Mouse (Mus musculus): ENCODE measurements at regions not wholly inside any gene's neighbourhood (a gene's known extent, or its start where the extent isn't known, plus 50 kb on each side); places are given as distances from the start of the nearest gene placed in this dataset.

GRCm38 (mm10) chr12:50929641-50930040, 280.7 kb upstream of the Prkd1 start:
- no peak for DNase-seq

DNA sequence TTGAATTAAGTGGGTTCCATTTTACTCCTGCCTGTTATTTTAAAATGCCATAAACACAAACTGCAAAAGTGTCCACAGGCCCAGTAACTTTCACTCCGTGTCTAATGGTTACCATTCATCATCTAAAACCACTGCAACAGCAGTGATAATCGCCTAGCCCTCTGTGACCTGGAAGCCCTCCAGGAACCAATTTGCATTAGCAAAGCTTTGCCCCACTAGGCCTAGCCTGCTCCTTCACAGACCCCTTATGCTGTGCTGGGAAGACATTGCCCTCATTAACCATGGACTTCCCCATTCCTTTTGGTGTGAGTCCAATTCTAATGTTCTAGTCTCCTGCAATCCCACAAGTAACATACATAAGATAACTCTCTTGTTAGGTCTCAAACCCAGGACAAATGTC, 277.3 kb upstream of the Prkd1 start:
- DNase-seq, result no peak

- no peak for DNase-seq
Measured at GRCm38 (mm10) chr12:50921739-50922138, 272.8 kb upstream of the Prkd1 start.

DNA sequence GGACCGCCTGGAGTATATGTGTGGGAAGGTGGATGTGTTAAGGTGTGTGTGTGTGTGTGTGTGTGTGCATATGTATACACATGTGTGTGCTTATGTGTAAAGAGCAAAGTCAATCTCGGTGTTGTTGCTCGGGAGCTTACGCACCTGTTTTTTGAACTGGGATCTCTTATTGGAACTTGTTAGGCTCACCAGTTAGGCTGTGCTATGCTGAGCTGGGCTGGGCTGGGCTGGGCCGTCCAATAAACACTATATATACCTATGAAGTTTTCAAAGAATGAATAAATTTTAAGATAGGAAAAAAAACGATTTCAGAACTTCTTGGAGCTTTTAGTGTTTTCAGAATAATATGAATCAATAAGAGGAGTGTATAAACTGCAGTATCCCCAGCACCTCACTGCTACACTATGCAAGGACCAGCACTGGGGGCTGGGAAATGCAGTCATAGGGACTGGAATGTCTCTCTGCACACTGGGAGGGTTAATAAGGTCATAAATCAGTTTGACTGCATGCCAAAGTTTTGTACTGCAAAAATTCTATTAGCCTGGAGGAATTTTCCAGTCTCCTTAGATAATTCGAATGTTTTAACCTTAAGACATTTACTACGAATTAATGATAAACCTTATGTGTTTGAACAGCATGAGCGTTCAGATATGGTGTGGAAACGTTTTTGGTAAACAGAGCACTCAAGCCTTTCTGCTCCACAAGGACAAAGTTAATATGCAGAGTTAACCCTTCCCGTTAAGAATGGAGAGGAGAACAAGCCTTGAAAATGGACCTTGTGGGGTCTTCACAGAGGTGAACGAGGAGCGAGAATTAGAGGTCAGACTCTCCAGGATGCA, 250.9 kb upstream of the Prkd1 start:
- no peak for DNase-seq

GRCm38 (mm10) chr12:50897606-50898166, 248.8 kb upstream of the Prkd1 start:
- no peak for DNase-seq

DNA sequence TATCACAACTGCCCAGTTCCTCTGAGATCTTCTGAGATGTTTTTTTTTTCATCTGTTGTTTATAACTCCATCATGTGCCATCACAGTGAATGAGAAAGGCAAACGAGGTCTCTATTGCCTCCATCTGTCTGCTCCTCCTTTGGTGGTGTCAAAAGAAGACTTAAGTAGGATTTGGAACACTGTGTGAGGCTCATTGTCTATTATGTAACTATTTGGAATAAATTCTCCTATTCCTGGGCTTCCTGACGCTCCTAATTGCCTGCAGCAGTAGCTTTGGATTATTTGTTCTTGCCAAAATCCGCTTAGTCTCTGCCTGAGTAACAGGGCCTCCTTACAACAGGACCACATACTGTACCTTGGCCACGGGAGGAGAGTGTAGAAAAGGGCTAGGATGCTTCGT, 244.7 kb upstream of the Prkd1 start:
- DNase-seq, result no peak

DNA sequence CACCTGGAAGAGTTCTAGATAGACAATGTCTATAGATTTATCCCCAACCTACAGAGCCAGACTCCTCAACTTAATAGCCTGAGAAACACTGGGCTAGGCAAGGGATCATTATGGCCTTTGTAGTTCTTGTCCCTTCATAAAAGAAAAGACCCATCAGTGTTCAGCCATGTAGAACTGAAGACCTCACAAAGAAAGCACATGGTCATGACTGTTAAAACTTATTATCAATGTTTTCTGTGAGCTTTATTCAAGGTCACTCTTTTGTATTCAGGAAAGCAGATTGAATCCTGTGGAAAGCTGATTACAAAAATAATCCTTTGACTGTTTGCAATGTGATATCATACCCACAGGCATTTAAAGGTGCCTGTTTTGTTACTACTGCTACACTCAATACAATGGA, 226.9 kb upstream of the Prkd1 start:
- DNase-seq, result no peak

DNA sequence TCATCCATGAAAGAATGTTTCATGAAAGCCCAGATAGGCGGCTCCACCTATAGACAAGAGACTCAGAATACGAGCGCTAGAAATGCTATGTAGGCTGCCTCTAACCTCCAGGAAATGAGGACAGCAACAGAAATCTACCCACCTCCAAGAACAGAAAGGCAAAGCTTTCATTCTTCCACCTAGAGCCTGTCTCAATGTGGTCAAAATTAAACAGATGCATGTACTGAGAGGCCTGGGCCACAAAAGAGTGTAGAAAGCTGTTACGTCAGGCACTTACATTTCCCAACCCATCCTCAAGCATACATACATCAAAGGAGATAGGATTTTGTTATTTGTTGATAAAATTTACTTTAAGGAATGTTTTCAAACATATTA, 225.1 kb upstream of the Prkd1 start:
- DNase-seq, result no peak

DNA sequence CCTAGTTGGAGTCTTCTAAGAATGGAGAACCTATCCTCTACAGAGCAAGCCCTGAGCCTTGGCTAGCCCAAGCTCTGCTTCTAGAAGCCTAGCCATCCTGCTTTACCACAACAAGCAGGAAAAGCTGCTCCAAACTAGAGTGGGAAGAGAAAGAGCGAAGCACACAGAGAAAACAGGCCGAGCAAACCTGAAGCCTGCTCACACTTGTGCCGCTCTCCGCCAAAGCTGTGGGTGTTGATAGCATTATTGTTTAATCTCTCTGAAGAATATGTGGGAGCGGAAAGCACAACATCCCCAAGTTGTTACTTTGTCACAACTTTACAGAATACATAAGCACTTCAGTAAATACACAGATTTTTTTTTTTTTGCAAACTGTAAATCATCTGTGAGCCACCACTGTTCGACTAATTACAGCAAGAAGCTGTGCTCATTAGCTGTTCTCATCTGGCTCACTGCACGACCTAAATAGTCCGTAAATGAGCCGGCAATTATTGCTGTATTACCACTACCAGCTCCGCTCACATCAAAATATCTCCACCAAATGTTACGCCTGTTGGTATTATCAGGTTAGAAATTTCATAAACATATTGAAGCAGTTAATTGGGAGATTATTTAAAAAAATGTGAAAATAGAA, 224.6 kb upstream of the Prkd1 start:
- no peak for DNase-seq

DNA sequence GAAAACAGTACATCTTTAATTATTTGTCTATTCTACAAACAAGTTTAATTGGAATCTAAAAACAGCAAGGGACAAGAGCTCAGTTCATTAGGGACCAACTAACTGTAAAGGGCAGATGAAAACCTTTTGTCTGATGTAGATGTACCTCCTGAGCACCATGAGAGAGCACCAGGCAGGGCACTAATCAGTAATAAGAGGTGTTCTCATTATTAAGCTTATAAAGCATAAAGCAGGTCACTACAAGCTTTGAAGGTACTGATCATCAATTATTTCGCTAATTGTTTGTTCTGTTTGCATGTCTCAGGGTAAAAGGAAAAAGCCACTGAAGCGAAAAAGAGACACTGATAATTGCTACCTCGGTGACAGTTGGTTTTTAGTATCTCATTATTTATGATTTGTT, 202.7 kb upstream of the Prkd1 start:
- no peak for DNase-seq

DNA sequence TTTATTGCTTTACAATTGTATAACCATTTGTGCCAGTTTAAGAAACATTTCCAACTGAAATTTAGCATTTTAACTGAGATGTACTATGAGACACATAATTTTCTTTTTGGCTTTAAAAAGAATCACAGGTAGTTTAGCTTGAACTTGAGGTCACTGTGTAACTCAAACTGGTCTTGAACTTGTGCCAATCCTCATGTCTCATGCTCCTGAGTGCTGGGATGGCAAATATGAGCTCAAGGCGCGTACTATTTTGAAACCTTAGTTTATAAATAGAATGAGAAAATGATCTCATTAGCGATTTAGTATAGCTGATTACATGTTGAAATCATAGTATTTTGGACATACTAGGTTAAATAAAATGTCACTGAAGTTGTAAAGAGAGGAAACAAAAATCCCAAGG, 199.1 kb upstream of the Prkd1 start:
- DNase-seq, result no peak

GRCm38 (mm10) chr12:50842744-50843143, 193.8 kb upstream of the Prkd1 start:
- DNase-seq, result no peak

GRCm38 (mm10) chr12:50839391-50839790, 190.5 kb upstream of the Prkd1 start:
- no peak for DNase-seq

- DNase-seq, result no peak
Measured at GRCm38 (mm10) chr12:50808731-50809281, 159.9 kb upstream of the Prkd1 start.

GRCm38 (mm10) chr12:50804391-50804790, 155.5 kb upstream of the Prkd1 start:
- no peak for DNase-seq

GRCm38 (mm10) chr12:50765156-50765940, 116.5 kb upstream of the Prkd1 start:
- no peak for DNase-seq

DNA sequence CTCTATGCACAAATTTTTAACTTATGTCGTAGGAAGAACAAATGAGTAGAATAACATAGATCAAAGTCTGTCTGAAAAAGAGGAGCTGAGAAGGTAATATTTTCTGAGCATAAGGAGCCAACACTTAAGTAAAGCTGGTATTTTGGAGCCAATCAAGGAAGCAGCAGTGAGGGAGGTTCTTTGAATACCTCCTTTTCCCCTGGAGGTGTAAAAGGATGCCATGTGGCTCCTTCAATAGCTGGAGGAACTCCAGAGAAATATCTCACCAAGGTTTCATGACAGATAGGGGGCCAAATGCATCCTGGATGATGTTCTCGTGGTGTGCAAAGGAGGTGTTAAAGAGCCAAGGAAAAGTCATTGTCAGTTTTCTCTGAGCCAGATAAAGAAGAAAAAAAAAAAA, 115.6 kb upstream of the Prkd1 start:
- no peak for DNase-seq

DNA sequence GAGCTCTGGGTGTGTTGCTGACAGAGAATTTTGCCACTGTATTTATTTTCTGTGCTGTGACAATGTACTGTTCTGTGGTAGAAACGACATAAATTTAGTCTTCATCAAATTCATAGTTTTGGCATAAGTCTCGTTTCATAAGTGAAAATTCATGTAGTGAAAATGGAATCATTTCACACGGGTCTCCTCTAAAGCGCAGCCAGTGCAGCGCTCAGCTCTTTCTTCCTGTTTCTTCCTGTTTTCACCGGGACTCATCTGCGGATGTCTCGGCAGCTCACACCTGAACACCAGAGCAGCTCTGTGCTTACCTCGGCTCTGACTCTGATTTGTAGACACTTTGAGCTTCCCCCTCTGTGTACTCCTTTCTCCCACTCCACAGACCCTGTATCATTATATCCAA, 85.2 kb upstream of the Prkd1 start:
- DNase-seq, result no peak

GRCm38 (mm10) chr12:50712615-50713014, 63.7 kb upstream of the Prkd1 start:
- DNase-seq, result no peak

DNA sequence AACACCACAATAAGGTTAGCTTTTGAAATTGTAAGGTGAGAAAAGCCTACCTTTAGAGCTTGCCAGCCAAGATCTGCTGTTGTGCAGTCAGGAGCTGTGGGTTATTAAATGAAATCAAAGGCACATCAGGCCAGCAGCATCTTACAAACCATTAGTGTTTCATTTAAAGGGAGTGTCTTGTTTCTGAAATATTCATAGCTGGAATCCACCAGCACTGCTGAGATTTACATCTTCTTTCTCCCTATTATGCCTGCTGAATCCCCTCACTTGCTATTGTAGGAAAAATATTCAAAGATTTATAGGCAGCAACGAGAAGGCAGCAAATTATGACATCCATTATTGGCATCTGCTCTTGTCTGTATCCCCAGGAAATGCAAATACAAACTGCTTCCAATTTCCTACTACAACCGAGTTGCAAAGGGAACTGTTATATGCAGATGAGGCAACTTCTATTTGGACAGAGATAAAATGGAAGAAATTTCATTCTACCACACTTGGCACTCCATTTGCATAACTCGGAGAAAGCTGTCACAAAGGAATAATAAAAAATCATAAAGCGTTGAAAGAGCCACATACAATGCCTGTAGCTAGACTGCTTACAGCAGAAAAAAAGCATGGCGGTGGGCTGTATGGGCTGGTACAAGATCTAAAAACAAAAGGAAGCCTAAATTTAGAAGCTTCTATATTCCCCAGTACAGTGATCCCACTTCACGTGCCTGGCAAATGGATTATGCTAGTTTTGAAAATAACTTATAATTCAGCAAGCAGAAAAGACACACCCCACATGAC, 60.3 kb upstream of the Prkd1 start:
- DNase-seq, result no peak

GRCm38 (mm10) chr12:50698613-50699442, 49.9 kb upstream of the Prkd1 start:
- no peak for DNase-seq

All from cerebellum, postnatal 25 days (tissue).